Mouse (Mus musculus): Measurements from ENCODE around the gene Tenm4. TPM values are rescaled to one million over a fixed set of nuclear protein-coding genes. Genes with fewer than 3 reads are reported as not detected.

Tenm4 gene
- polyA plus RNA-seq, 1 experiment from 2014 or later: 39.7 TPM

DNA sequence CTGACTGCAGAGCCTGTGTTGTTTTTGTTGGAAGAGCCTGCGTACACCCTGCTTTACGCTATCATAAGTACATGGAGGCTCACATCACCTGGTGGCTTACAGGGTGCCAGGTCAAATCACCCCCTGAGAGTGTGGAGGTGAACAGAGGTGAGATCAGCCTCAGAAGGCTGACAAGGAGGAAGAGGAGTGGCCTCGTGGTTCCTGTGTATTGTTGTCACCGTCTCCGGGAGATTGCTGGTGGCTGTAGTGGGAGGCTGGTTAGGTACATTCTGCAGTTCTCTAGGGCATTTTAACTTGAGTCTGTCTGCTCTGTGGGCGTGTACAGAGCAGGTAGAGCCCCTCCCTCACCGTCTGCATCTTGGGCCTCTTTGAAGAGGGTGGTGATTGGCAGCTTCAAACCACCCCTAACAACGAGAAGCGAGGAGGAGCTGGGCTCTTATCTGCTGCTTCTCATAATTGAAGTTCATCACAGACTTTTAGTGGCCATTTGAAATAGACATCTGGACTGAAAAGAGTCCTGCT, 59.7 kb downstream of the Tenm4 start:
- no peak overlapping the region for H3K9ac ChIP-seq (replicated peaks; ENCODE audit: low read length)
- peaks cover 22% of the 10 kb centered on the region for H3K4me1 ChIP-seq (ENCODE audit: insufficient read depth, low read length)
- peak; percentile 22; the same call in 1 of the 2 replicates for ATAC-seq (ENCODE audit: low FRiP score, low TSS enrichment)
- WGBS: 25% methylated on average over 9 of the region's 9 CpGs
- peak overlapping the region; percentile 82 for H3K27ac ChIP-seq (ENCODE audit: low read length)
- H3K9me3 ChIP-seq (ENCODE audit: low read length): no peaks in the 10 kb centered on the region
- no peaks in the 10 kb centered on the region for H3K36me3 ChIP-seq (ENCODE audit: insufficient read depth, low read length)
- no peaks in the 10 kb centered on the region for H3K27me3 ChIP-seq (ENCODE audit: insufficient read depth, low read length)
- peak overlapping the region; percentile 11; the same call in 1 of the 2 replicates for H3K4me2 ChIP-seq (replicated peaks; ENCODE audit: low read depth, low read length)
- no peak overlapping the region for H3K4me3 ChIP-seq (ENCODE audit: low read length)

DNA sequence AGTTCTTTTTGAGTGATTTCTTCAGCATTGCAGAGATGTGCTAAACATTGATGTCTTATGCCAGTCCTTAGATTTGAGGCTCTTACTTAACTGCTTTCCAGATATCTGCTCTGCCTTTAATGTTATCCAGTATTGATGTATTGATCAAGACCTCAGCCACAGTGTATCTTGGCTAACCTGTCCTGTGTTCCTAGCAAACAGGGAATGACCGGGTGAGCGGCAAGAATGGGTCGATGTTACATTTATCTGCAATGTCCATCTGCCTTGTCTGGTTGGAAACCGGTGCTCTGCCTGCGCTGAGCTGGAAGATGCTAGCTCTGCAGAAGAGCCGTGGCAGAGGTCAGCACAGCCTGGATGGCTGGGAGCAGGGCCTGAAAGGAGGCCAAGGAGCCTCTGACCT, 64.8 kb downstream of the Tenm4 start:
- H3K4me1 ChIP-seq (ENCODE audit: insufficient read depth, low read length): peaks cover 4% of the 10 kb centered on the region
- no peaks in the 10 kb centered on the region for H3K27me3 ChIP-seq (ENCODE audit: insufficient read depth, low read length)
- H3K4me3 ChIP-seq (ENCODE audit: low read length): no peak overlapping the region
- no peaks in the 10 kb centered on the region for H3K36me3 ChIP-seq (ENCODE audit: insufficient read depth, low read length)
- H3K9me3 ChIP-seq (ENCODE audit: low read length): no peaks in the 10 kb centered on the region
- H3K9ac ChIP-seq (replicated peaks; ENCODE audit: low read length): no peak overlapping the region
- WGBS: 78% methylated on average over 6 of the region's 6 CpGs
- ATAC-seq (ENCODE audit: low FRiP score, low TSS enrichment): no peak
- no peak overlapping the region for H3K4me2 ChIP-seq (replicated peaks; ENCODE audit: low read depth, low read length)
- no peak overlapping the region for H3K27ac ChIP-seq (ENCODE audit: low read length)

DNA sequence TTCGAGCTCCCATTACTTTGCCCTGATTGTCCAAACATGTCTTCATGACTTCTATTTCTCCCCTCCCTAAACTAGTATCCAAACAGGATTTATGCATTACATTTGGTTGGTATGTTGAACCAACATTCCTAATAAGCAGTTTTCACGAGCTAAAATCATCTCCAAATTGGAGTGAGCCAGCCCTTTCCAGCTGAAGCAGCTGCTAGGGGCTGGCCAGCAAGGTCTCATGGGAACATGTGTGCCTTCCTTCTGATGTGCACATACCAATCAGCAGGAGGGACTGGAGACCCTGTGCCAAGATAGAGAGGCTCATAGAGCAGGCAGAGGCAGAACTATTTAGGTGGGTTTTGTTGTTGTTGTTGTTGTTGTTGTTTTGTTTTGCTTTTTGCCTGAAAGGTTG, 69.6 kb downstream of the Tenm4 start:
- 51% methylated on average over 2 of the region's 2 CpGs for WGBS
- H3K9me3 ChIP-seq (ENCODE audit: low read length): no peaks in the 10 kb centered on the region
- ATAC-seq (ENCODE audit: low FRiP score, low TSS enrichment): no peak
- no peak overlapping the region for H3K9ac ChIP-seq (replicated peaks; ENCODE audit: low read length)
- no peak overlapping the region for H3K27ac ChIP-seq (ENCODE audit: low read length)
- no peak overlapping the region for H3K4me2 ChIP-seq (replicated peaks; ENCODE audit: low read depth, low read length)
- H3K4me1 ChIP-seq (ENCODE audit: insufficient read depth, low read length): 0 out of 2 replicates have a peak, but pooled peaks cover 7% of the 10 kb centered on the region
- no peak overlapping the region for H3K4me3 ChIP-seq (ENCODE audit: low read length)
- H3K36me3 ChIP-seq (ENCODE audit: insufficient read depth, low read length): no peaks in the 10 kb centered on the region
- no peaks in the 10 kb centered on the region for H3K27me3 ChIP-seq (ENCODE audit: insufficient read depth, low read length)

DNA sequence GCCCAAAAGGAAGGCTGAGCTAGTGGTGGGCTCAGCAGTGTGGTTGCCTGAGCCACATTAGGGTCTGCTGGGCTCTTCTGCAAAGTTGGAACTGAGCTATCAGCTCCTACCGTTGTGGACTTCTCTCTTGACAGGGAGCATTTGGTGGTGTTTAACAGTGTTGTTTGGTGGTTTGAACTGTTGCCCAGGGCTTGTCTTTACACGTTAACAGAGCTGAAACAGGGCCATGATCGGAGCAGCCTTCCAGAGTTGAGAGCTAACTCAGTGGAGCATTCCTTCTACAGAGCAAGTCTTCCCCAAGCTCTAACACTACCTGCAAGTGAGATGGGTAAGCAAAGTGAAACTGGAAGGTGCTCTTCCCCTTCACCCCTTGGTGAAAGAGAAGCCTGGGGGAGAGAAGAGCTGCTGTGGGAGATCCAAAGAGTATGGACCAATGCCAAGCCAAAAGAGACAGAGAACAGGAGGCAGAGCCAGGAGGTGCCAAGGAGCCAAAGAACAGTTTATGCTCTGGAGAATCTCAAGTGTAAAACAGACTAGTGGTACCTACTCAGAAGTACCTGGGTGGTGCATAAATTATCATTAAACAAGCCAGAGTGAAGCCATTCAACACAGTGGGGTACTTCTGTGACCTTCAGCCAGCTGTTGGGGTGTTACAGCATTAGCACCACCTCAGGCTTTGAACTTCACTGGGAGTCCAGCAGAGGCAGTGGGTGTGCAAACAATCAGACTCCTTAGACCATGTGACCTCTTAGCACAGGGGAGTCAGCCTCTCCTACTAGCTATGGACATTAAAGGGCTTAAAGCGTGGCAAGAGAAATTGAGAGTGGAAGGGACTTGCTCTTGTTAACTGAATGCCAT, 71.5 kb downstream of the Tenm4 start:
- H3K27me3 ChIP-seq (ENCODE audit: insufficient read depth, low read length): no peaks in the 10 kb centered on the region
- ATAC-seq (ENCODE audit: low FRiP score, low TSS enrichment): peak; percentile 51; the same call in 1 of the 2 replicates
- no peak overlapping the region for H3K27ac ChIP-seq (ENCODE audit: low read length)
- no peaks in the 10 kb centered on the region for H3K9me3 ChIP-seq (ENCODE audit: low read length)
- 0 out of 2 replicates have a peak, but pooled peaks cover 7% of the 10 kb centered on the region for H3K4me1 ChIP-seq (ENCODE audit: insufficient read depth, low read length)
- H3K4me3 ChIP-seq (ENCODE audit: low read length): no peak overlapping the region
- H3K9ac ChIP-seq (replicated peaks; ENCODE audit: low read length): no peak overlapping the region
- H3K4me2 ChIP-seq (replicated peaks; ENCODE audit: low read depth, low read length): no peak overlapping the region
- H3K36me3 ChIP-seq (ENCODE audit: insufficient read depth, low read length): no peaks in the 10 kb centered on the region
- WGBS: 68% methylated on average over 4 of the region's 4 CpGs

GRCm38 (mm10) chr7:96244796-96245195, 73.8 kb downstream of the Tenm4 start:
- H3K27me3 ChIP-seq (ENCODE audit: insufficient read depth, low read length): no peaks in the 10 kb centered on the region
- no peak overlapping the region for H3K27ac ChIP-seq (ENCODE audit: low read length)
- H3K9ac ChIP-seq (replicated peaks; ENCODE audit: low read length): no peak overlapping the region
- H3K4me3 ChIP-seq (ENCODE audit: low read length): no peak overlapping the region
- ATAC-seq (ENCODE audit: low FRiP score, low TSS enrichment): no peak
- peaks cover 4% of the 10 kb centered on the region; the same call in 1 of the 2 replicates for H3K9me3 ChIP-seq (ENCODE audit: low read length)
- 83% methylated on average over 1 of the region's 1 CpGs for WGBS
- 0 out of 2 replicates have a peak, but pooled peaks cover 4% of the 10 kb centered on the region for H3K36me3 ChIP-seq (ENCODE audit: insufficient read depth, low read length)
- no peak overlapping the region for H3K4me2 ChIP-seq (replicated peaks; ENCODE audit: low read depth, low read length)
- 0 out of 2 replicates have a peak, but pooled peaks cover 7% of the 10 kb centered on the region for H3K4me1 ChIP-seq (ENCODE audit: insufficient read depth, low read length)

GRCm38 (mm10) chr7:96259630-96260029, 88.6 kb downstream of the Tenm4 start:
- 76% methylated on average over 6 of the region's 6 CpGs for WGBS
- H3K9me3 ChIP-seq (ENCODE audit: low read length): no peaks in the 10 kb centered on the region
- no peaks in the 10 kb centered on the region for H3K36me3 ChIP-seq (ENCODE audit: insufficient read depth, low read length)
- ATAC-seq (ENCODE audit: low FRiP score, low TSS enrichment): no peak
- H3K4me1 ChIP-seq (ENCODE audit: insufficient read depth, low read length): peaks cover 5% of the 10 kb centered on the region; the same call in 1 of the 2 replicates
- H3K27me3 ChIP-seq (ENCODE audit: insufficient read depth, low read length): no peaks in the 10 kb centered on the region
- no peak overlapping the region for H3K27ac ChIP-seq (ENCODE audit: low read length)
- H3K9ac ChIP-seq (replicated peaks; ENCODE audit: low read length): no peak overlapping the region
- H3K4me3 ChIP-seq (ENCODE audit: low read length): no peak overlapping the region
- no peak overlapping the region for H3K4me2 ChIP-seq (replicated peaks; ENCODE audit: low read depth, low read length)

DNA sequence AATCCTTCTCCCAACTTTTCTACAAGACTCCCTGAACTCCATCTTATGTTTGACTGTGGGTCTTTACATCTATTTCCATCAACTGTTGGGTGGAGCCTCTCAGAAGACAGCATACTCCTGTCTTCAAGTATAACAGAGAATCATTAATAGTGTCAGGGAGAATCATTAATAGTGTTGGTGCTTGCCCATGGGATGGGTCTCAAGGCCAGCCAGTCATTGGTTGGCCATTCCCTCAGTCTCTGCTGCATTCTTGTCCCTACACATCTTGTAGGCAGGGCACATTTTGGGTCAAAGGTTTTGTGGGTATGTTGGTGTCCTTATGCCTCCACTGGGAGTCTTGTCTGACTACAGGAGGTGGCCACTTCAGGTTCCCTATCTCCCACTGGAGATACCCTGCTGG, 91.1 kb downstream of the Tenm4 start:
- Histone ChIP-seq H3K9ac (replicated peaks; ENCODE audit: low read length) (no peak overlapping the region), H3K27me3 (ENCODE audit: insufficient read depth, low read length) (no peaks in the 10 kb centered on the region), H3K9me3 (ENCODE audit: low read length) (no peaks in the 10 kb centered on the region), H3K4me2 (replicated peaks; ENCODE audit: low read depth, low read length) (no peak overlapping the region), H3K27ac (ENCODE audit: low read length) (no peak overlapping the region), H3K36me3 (ENCODE audit: insufficient read depth, low read length) (no peaks in the 10 kb centered on the region), H3K4me3 (ENCODE audit: low read length) (no peak overlapping the region), H3K4me1 (ENCODE audit: insufficient read depth, low read length) (peaks cover 5% of the 10 kb centered on the region; the same call in 1 of the 2 replicates)
- no peak for ATAC-seq (ENCODE audit: low FRiP score, low TSS enrichment)

DNA sequence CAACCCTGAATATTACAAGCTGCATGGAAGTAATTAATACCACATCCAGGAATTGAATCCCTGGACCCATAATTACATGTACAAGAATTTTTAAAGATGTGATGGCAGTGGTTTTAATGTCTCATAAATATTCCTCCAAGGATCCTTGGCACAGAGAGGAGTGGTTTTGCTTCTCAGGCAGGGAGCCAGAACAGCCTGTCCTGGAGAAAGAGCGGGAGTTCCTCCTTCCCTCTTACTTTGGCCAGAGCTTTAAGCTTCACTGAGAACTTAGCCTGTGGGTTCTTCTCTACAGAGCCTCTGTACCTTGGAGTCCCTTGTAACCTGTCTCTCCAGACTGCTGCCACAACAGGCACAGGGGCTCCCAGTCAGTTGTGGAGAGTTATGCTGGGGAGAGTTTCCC, 94.9 kb downstream of the Tenm4 start:
- H3K4me1 ChIP-seq (ENCODE audit: insufficient read depth, low read length): peaks cover 3% of the 10 kb centered on the region; the same call in 1 of the 2 replicates
- H3K4me2 ChIP-seq (replicated peaks; ENCODE audit: low read depth, low read length): no peak overlapping the region
- no peak overlapping the region for H3K27ac ChIP-seq (ENCODE audit: low read length)
- WGBS: 70% methylated on average over 1 of the region's 1 CpGs
- no peaks in the 10 kb centered on the region for H3K36me3 ChIP-seq (ENCODE audit: insufficient read depth, low read length)
- no peak for ATAC-seq (ENCODE audit: low FRiP score, low TSS enrichment)
- no peak overlapping the region for H3K9ac ChIP-seq (replicated peaks; ENCODE audit: low read length)
- no peak overlapping the region for H3K4me3 ChIP-seq (ENCODE audit: low read length)
- no peaks in the 10 kb centered on the region for H3K27me3 ChIP-seq (ENCODE audit: insufficient read depth, low read length)
- H3K9me3 ChIP-seq (ENCODE audit: low read length): no peaks in the 10 kb centered on the region

- Histone ChIP-seq H3K27me3 (ENCODE audit: insufficient read depth, low read length) (no peaks in the 10 kb centered on the region), H3K4me1 (ENCODE audit: insufficient read depth, low read length) (no peaks in the 10 kb centered on the region), H3K9me3 (ENCODE audit: low read length) (no peaks in the 10 kb centered on the region), H3K27ac (ENCODE audit: low read length) (no peak overlapping the region), H3K9ac (replicated peaks; ENCODE audit: low read length) (no peak overlapping the region), H3K4me2 (replicated peaks; ENCODE audit: low read depth, low read length) (no peak overlapping the region), H3K4me3 (ENCODE audit: low read length) (no peak overlapping the region), H3K36me3 (ENCODE audit: insufficient read depth, low read length) (no peaks in the 10 kb centered on the region)
- ATAC-seq (ENCODE audit: low FRiP score, low TSS enrichment): no peak
- WGBS: 18% methylated on average over 6 of the region's 6 CpGs
Observed at GRCm38 (mm10) chr7:96267266-96267665, 96.2 kb downstream of the Tenm4 start.

GRCm38 (mm10) chr7:96270684-96271083, 99.6 kb downstream of the Tenm4 start:
- ATAC-seq (ENCODE audit: low FRiP score, low TSS enrichment): no peak
- Histone ChIP-seq H3K9ac (replicated peaks; ENCODE audit: low read length) (no peak overlapping the region), H3K4me1 (ENCODE audit: insufficient read depth, low read length) (no peaks in the 10 kb centered on the region), H3K9me3 (ENCODE audit: low read length) (peaks cover 6% of the 10 kb centered on the region; the same call in 1 of the 2 replicates), H3K4me2 (replicated peaks; ENCODE audit: low read depth, low read length) (no peak overlapping the region), H3K4me3 (ENCODE audit: low read length) (no peak overlapping the region), H3K36me3 (ENCODE audit: insufficient read depth, low read length) (no peaks in the 10 kb centered on the region), H3K27ac (ENCODE audit: low read length) (no peak overlapping the region), H3K27me3 (ENCODE audit: insufficient read depth, low read length) (no peaks in the 10 kb centered on the region)
- 78% methylated on average over 4 of the region's 4 CpGs for WGBS

Data from kidney, embryonic 16.5 days (tissue).